Mouse (Mus musculus): ENCODE data around the gene Peli2. TPM values are rescaled to one million over a fixed set of nuclear protein-coding genes. Genes with fewer than 3 reads are reported as not detected.

The Peli2 gene
- total RNA-seq, 2 experiments from 2014 or later, result 19.3 to 23.2 TPM

GRCm38 (mm10) chr14:48190946-48191345, 70.3 kb downstream of the Peli2 start:
- TF ChIP-seq CTCF (conservative IDR thresholded peaks at IDR 0.05), result no peak
- H3K4me3 ChIP-seq, result no peak overlapping the region
- H3K27ac ChIP-seq, result no peak overlapping the region

DNA sequence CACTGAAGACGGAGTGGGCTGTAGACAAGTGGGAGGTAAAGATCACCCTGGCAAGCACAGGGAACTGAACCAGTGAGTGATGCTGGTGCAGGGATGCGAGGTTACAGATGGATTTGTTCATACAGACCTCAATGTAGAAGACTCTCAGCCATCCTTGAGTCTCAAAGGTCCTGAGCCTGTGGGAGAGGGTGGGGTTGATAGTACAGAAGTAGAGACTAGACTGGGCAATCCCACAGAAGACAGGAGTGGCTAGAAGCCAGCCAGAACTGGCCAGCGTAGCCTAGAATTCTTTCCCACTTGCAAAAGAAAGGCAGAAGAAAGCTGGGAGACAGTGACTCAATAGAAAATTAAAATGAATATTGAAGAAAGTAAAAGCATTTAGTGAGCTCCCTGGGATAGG, 71.3 kb downstream of the Peli2 start:
- Histone ChIP-seq H3K27ac (no peak overlapping the region), H3K4me3 (no peak overlapping the region)
- DNase-seq (ENCODE audit: low spot score in 2 of 2), result no peak
- no peak for TF ChIP-seq CTCF (conservative IDR thresholded peaks at IDR 0.05)

More at GRCm38 (mm10) chr14:48190946-48191345, 70.3 kb downstream of the Peli2 start:
- no peak for DNase-seq (ENCODE audit: low spot score in 2 of 2)

DNA sequence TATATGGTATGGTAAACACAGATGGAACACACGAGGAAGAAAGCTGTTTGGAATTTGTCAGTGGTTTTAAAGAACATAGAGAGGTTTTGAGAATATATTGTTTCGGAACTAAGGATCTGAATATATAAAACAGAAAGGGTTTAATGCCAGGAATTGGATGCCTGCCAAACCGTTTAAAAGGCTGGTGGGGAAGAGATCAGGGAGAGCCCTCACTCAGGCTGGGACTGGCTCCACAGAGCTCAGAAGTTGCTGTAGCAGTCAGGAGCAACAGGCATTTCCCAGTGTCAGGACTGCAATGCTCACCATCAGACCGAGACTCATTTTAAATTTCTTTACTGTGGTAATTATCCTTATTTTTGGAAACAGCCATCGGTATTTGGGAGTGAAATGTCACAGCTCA, 76.2 kb downstream of the Peli2 start:
- no peak overlapping the region for H3K27ac ChIP-seq
- H3K4me3 ChIP-seq, result no peak overlapping the region
- DNase-seq (ENCODE audit: low spot score in 2 of 2), result no peak
- TF ChIP-seq CTCF (conservative IDR thresholded peaks at IDR 0.05), result no peak

DNA sequence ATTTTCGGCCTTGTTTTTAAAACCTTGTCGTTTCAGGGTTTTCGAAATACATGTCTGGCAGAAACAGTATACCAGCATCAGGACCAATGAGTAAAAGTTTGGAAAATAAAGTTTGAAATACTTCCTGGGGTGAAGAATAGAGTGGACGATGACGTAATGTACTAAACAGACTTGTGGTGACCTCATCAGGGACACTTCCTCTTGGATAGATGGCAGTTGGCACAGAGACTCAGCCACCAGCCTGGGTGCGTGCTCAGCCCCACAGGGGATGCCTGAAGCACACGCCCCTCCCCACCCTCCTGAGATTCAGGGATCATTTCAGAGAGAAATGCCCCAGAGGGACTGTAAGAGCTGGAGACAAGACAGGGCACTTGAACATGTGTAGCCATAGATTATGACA, 76.7 kb downstream of the Peli2 start:
- no peak for DNase-seq (ENCODE audit: low spot score in 2 of 2)
- no peak for TF ChIP-seq CTCF (conservative IDR thresholded peaks at IDR 0.05)
- Histone ChIP-seq H3K4me3 (no peak overlapping the region), H3K27ac (no peak overlapping the region)

DNA sequence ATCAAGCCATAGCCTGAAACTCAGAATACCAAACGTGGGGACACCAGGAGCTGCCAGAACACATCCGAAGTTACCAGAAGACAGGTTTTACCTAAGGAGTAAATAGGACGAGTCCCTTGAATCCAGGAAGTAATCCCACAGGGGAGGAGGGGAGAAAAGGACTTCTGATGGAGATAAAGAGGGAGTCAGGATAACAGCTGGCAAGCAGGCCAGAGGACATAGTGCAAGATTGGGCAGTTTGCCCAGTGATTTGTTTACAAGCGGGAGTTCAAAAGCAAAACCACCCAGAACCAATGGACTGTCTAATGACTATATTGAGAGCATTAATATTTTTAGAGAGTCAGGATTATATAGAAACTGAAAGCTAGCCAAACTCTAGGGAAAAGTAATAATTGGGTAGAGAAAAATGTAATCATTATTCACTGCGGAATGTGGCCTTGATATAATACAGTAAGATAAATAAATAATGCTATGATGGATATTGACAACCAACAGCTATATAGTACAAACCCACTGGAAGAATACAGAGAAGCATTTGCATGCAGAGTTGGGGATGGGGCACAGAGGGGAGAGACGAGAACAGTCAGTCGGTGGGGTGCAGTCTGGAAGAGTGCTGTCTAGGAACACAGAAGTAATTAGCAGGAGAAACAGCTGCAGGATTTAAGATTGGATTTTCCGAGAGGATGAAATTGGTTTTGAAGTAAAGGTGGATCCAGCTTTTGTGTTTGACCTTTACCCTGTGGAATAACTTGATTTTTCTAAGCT, 77.7 kb downstream of the Peli2 start:
- H3K27ac ChIP-seq, result peak overlapping the region; percentile 54; the same call in 1 of the 2 replicates
- no peak for TF ChIP-seq CTCF (conservative IDR thresholded peaks at IDR 0.05)
- H3K4me3 ChIP-seq, result no peak overlapping the region
- DNase-seq (ENCODE audit: low spot score in 2 of 2), result no peak

DNA sequence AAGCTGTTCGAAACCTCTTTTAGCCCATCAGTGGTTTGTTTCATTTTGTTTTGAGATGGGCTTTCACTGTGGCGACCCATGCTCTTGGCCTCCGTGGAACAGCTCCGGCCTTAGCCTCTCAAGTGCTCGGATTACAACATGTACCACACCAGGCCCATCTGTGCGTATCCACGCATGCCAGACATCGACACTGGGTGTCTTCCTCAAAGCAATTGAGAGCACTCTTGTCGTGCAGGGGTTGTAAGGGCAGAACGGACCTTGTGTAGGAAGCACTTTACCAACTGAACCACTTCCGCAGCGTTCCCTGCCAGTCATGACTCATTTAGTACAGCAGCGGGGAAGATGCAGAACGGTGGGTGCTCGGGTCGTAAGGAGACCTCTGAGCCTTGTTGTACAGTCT, 78.3 kb downstream of the Peli2 start:
- DNase-seq (ENCODE audit: low spot score in 2 of 2), result no peak
- Histone ChIP-seq H3K27ac (peak overlapping the region; percentile 54), H3K4me3 (no peak overlapping the region)
- no peak for TF ChIP-seq CTCF (conservative IDR thresholded peaks at IDR 0.05)

DNA sequence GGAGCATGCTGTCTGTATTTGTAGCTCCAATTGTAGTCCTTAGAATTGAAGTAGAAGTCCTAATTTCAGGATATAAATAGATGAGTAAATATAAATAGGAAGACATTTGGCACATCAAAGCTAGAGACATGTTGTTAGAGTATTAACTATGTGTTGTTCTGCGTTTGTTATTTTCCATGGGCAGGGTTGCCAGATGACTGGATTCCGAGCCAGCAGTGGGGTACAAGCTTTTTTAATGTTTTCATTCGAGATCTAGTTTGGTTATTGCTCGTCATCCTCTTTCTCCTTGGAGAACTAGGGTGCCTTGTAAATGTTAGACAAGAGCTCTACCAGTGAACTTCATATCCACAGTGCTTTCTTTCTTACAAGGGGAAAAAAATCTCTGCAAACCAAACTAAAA, 78.9 kb downstream of the Peli2 start:
- no peak overlapping the region for H3K4me3 ChIP-seq
- H3K27ac ChIP-seq, result peak overlapping the region; percentile 54
- DNase-seq (ENCODE audit: low spot score in 2 of 2), result no peak
- no peak for TF ChIP-seq CTCF (conservative IDR thresholded peaks at IDR 0.05)

DNA sequence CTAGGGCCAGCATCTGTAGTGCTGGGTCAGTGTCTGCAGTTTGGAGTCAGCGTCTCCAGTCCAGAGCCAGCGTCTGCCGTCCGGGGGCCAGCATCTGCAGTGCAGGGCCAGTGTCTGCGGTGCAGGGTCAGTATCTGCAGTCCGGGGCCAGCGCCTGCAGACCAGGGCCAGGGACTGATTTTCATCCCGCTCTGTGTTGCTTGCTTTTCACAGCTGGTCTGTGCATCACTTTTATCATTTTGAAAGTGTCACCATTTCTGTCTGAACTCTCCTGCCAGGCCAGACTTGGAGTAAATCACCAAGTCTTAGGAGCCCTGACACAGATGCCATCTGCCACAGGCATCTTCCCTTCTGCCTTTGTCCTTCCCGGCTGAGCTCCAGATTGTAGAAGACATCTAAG, 79.7 kb downstream of the Peli2 start:
- Histone ChIP-seq H3K27ac (peak overlapping the region; percentile 54; the same call in 1 of the 2 replicates), H3K4me3 (no peak overlapping the region)
- no peak for TF ChIP-seq CTCF (conservative IDR thresholded peaks at IDR 0.05)
- DNase-seq (ENCODE audit: low spot score in 2 of 2), result no peak

DNA sequence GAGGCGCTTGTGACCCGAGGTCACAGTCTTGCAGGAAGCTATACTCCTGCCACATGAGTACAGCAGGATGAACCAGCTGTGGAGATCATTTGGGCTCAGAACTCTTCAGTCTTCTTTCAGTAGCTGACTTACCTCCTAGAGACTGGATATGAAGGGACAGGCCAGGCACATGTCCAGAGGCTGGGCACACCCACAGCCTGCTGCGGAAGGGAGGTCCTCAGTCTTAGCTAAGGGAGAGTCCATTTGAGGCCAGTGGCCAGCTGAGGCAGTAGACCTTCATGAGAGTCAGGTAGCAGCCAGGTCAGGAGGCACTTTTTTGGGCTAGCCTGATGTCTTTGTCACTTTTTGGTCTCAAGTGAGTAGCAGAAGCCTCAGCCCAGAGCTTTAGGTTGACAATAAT, 80.2 kb downstream of the Peli2 start:
- no peak for DNase-seq (ENCODE audit: low spot score in 2 of 2)
- Histone ChIP-seq H3K4me3 (no peak overlapping the region), H3K27ac (peak overlapping the region; percentile 54; the same call in 1 of the 2 replicates)
- TF ChIP-seq CTCF (conservative IDR thresholded peaks at IDR 0.05), result no peak

GRCm38 (mm10) chr14:48201403-48201802, 80.8 kb downstream of the Peli2 start:
- Histone ChIP-seq H3K4me3 (no peak overlapping the region), H3K27ac (no peak overlapping the region)
- TF ChIP-seq CTCF (conservative IDR thresholded peaks at IDR 0.05), result no peak
- no peak for DNase-seq (ENCODE audit: low spot score in 2 of 2)

DNA sequence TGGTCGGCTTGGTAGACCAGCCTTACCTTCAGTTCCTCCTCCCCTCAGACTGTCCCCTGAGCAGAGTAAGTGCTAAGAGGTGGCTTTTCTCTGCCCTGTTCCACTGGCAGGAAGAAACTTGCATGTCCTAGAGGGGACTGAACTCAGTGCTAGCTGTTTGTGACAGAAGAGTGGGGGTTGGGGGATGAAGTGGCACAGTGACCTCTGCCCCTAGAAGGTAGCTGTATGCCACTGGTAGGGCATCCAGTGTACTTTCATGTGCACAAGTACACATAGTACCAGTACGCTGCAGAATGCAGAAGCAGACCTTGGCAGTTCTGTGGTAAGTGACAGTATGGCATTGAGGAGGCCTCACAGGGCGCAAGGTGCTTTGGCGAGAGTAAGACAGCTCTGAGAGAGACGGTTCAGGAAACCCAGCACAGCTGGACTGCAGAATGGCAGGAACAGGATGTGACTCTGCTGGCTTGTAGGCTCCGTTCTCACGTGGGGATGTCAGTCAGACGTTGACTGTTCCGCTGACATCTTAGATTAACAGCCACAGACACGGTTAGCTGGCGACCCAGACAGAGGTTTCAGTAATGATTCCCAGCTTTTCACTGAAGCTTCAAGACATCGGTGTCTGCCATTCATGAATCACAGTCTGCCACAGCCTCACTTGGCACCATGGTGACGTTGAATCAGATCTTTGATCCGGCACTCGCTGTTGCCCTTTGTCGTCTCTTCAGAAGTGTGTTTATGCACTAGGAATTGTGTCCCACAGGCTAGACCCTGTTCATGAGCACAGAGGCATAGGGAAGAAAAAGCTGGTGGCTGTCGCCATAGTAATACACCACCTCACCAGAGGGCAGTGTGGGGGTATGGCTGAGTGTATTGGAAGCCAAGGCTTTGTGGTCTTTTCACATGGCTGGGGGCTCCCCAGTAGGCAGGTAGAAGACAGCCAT, 81.7 kb downstream of the Peli2 start:
- Histone ChIP-seq H3K4me3 (no peak overlapping the region), H3K27ac (no peak overlapping the region)
- peak; percentile 38 for TF ChIP-seq CTCF (conservative IDR thresholded peaks at IDR 0.05)
- DNase-seq (ENCODE audit: low spot score in 2 of 2), result no peak

- DNase-seq (ENCODE audit: low spot score in 2 of 2), result no peak
- no peak overlapping the region for H3K4me3 ChIP-seq
- no peak for TF ChIP-seq CTCF (conservative IDR thresholded peaks at IDR 0.05)
- no peak overlapping the region for H3K27ac ChIP-seq
Measured at GRCm38 (mm10) chr14:48205044-48205443, 84.4 kb downstream of the Peli2 start.

- H3K4me3 ChIP-seq, result no peak overlapping the region
- H3K27ac ChIP-seq, result no peak overlapping the region
- TF ChIP-seq CTCF (conservative IDR thresholded peaks at IDR 0.05), result no peak
- DNase-seq (ENCODE audit: low spot score in 2 of 2), result no peak
Measured at GRCm38 (mm10) chr14:48205635-48206034, 85.0 kb downstream of the Peli2 start.
